Mouse (Mus musculus): Measurements from ENCODE around the gene 2210011C24Rik.

DNA sequence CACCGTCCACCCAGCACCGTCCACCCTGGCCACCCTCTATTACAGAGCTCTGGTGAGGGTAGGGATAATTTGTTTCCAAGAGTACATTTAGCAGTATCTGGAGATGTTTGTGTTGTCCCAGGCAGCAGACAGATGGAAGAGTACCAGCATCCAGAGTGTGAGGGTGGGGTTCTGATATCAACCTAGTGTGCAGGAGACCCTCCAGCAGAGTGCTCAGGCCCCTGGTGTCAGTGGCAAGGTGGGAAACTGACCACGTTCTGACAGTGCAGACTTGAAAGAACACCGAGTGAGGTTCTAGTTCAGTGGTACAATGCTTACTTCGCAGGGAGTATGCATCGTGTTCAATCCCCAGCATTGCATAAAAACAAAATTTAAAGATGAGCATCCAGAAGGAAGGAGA lies 40.3 kb downstream of the 2210011C24Rik start:
- TF ChIP-seq CTCF (IDR thresholded peaks at IDR 0.05; ENCODE audit: borderline replicate concordance, insufficient read depth, low read depth, low read length) (no peak), POLR2A (IDR thresholded peaks at IDR 0.05; ENCODE audit: borderline replicate concordance, insufficient read depth, low read length) (no peak)
